Mouse (Mus musculus) left cerebral cortex, postnatal 4 days (tissue): ENCODE results near the gene Fbn1. TPM values are rescaled to one million over a fixed set of nuclear protein-coding genes. Genes with fewer than 3 reads are reported as not detected.

Experiments used
- DNase-seq: peaks from one replicate; pipeline ENCODE4 v3.0.0-alpha.2; 2022
- intact Hi-C: fragments of 180-260 bp; cut with DNase I; formaldehyde crosslinking; loops from one replicate; pipeline ENCODE4 v1.15.1; 2025
- total RNA-seq, 2 experiments: library from RNA; stranded (reverse); gene quantifications; 2 replicates each; pipeline ENCODE4 v1.2.3; 2021

Fbn1 gene
- total RNA-seq, 2 experiments from 2014 or later = 17.4 to 18.3 TPM

DNA sequence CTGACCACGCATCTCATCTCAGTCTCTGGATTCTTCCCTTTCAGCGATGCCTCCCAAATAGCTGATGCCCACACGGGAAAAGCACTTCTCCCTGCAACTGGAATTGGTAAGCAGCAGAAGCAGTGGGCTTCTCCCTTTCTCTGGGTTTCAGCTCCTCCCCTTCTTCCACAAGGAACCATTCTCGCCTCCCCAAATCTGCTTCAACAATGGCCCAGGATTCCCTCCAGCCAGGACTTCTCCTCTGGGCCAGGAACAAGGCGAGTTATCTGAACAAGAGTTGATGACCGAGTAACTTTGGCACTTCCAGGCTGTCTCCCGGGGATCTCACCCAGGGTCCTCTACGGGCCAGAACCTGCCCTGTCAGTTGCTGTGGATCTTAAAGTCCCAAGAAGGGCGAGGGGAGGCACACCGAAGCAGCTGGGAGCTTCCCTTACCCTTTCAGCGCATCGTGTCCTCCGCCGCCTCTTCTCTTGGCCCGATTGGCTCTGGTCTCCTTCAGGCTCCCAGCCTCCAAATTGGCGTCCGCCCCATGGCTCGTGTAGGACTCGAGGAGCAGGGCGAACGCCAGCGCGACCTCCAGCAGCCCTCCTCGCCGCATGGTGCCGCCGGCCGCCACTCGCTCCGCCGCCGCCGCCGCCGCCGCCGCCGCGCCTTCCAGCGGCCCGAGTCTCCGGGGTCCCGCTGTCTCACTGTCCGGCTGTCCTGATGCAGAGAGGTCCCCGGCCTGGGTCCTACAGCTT, 2.6 kb downstream of the Fbn1 start, which contains the start of gene Gm9913:
Gene Gm9913 (plus strand): TSS at position 84 of the 740 bp plus-strand sequence.
- intact Hi-C loops = loop anchor here (10.0 kb wide), 1 partner anchor 90 kb away; no protein-coding TSS in a partner anchor
- peak; percentile 64 for DNase-seq

DNA sequence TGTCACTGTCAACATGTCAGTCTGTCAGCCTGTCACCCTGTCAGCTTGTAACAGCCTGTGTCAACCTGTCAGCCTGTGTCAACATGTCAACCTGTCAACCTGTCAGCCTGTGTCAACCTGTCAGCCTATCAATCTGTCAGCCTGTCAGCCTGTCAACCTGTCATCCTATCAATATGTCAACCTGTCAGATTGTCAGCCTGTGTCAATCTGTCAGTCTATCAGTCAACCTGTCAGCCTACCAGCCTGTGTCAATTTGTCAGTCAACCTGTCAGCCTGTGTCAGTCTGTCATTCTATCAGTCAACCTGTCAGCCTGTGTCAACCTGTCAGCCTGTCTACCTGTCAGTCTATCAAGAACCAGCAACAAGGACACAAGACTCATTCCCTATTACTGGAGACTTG, 6.3 kb downstream of the Fbn1 start:
- DNase-seq = no peak
- intact Hi-C loops = loop anchor here (10.0 kb wide), 1 partner anchor 93 kb away; no protein-coding TSS in a partner anchor

DNA sequence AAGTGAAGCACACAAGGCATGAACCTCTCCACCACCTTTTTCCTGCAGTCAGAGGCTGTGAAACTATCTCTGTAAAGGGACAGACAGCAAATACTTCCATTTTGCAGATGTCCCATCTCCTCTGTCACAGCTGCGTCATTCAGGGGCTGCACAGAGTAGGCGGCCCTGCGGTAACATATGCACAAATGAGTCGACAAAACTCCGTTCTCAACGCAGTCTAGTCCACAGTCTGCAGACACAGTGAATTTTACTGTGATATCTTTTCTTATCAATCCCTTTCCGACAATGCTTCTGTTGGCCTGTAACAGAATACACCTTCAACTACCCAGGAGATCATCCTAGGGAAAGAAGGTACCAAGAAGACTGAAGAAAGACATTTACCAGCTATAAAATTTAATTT, 9.6 kb downstream of the Fbn1 start:
- intact Hi-C loops = no loop called here
- DNase-seq = no peak

DNA sequence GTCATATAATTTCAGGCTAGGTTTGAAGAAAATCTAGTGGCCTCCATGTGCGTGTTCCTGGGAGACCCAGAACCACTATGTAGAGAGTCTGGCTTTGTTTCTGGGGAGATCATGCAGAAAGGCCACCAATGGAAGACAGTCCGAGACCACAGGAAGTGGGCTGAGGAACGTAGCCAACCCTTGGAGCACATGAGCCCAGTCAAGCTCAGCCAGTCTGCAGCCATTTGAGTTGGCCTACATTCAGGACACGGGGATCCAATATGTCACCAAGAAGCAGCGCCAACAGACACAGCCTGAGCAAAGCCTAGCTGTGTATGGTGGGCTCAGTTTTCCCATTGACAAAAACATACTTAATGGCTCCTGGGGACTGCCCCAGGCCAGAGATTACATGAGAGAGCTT, 11.1 kb downstream of the Fbn1 start:
- intact Hi-C loops = no loop called here
- peak; percentile 71 for DNase-seq

DNA sequence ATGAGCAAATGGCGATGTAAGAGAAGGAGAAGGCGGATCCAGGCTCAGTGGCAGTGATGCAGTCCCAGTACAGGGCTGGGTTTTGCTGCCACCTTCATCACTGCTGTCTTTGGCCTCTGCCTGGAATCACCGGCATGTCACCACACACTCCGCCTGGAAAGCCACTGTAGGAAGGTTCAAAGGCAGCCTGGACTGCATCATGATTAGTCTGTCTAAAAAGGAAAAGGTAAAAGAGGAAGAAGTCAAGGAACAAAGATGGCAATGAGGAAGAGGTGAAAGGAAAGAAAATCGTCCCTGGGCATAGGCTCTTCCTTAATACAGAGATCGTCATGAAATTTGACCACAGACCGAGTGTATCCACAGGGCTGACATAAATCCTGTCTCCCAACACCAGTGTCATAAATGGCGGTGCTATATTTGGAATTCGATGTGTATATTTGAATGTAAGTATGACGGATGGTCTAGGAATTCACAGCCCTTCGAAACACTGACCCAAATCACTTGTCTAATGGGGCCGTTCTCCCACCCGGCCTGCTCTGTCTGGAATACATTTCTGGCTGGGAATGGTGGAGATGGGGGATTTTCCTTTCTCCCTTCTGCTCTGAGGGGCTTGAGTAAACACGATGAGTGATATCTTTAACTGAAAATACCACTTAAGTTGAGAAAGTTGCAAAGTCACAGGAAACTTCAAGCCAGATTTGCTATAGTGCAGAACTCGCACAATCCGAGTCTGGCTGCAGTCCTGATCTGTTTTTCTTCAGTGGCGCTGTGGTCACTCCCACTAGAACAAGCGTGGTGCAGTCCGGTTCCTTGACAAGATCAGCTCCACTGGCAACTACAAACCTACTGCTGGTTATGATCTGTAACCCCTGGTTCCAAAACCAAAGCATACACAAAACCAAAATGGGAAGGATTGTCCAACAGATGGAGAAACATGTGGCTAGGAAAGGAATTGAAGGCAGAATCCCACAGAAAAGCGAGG, 12.7 kb downstream of the Fbn1 start:
- intact Hi-C loops = no loop called here

DNA sequence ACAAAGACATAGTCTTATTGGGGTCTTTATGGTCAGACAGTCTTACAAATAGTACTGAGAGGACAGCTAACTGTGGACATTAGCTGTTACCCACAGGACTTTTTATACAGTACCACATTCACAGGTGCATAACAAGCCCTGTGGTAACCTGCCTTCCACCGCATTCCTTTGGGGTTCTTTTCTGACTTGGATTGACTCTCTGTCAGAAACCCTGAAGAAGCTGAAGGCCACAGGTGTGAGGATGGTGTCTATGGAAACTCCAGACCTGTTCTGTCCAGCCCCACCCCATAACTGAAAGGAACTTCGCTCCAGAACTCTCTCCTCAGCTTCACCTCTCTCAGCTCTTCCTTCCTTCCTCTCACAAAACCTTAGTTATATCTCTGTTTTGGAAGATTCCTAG, 13.5 kb downstream of the Fbn1 start:
- intact Hi-C loops = no loop called here
- no peak for DNase-seq

More for the DNA sequence above, 12.7 kb downstream of the Fbn1 start:
- DNase-seq = no peak

DNA sequence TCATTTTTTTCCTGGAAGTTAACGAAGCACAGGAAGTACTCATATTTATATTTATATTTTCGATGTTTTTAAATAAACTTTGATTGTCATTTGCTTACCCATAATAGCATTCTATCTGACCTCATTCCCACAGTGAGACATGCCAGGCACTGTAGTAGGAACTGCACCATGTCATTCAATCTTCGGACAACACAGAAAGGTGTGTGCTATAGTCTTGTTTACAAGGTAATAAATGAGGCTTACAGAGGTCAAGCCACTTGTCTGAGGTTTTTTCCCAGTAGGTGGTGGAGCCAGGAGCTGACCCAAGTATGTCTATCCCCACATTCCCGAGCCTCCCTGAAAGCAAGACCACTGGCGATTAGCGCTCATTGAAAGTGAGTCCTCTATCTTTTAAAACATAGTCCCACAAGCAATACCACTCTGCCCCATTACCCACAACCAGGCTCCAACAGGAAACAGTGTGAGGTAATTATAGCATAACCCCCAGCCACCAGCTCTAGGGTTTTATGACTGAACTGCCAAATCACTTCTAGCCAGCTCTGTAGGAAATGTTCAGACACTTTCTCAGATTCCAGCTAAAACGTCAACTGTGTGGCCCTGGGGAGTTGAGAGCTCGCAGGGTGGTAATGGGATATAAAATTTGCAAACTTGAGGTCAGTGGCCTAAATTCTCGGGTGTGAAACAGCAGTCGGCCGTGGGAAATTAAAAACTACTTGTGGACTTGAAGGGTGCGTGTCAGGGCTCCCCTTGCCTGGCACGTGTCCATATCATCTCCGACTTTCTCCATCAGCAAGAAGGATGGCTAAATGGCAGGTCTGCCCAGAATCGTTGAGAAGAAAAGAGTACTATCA, 15.5 kb downstream of the Fbn1 start:
- DNase-seq = no peak
- intact Hi-C loops = no loop called here

DNA sequence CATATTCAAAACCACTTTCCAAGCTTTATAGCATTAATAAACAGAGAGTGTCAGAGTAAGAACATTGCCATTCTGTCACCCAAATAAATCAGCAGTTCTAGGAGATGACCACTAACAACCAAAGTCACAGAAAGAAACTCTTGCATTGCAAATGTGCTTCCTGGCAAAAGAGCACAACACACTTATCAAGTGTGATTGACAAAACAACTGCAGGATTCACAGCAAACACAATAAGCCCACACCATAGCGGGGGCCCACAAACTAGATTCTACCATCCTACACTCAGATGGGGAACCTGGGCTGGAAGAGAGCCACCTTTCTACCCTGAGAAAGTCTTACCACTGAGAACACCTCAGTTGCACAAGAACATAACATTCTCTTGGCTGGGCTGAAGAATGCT, 17.8 kb downstream of the Fbn1 start:
- no peak for DNase-seq
- intact Hi-C loops = no loop called here

DNA sequence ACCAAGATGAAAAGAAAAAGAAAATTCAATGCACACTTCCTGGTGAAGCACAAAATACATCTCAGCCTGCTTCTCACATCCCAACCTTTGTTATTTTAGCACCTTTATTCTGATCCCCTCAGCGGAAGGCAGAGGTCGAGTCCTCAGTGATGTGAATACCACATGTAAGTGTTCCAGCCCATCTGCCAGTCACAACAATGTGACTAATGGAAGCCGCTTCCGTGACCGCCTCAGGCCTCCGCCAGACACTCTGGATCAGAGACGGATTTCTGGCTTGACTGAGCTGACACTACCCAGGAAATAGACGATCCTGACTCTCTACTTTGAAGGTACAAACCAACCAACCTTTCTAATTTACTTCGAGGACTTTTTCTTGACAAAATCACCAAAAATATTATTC, 22.9 kb downstream of the Fbn1 start:
- DNase-seq = no peak
- intact Hi-C loops = no loop called here

DNA sequence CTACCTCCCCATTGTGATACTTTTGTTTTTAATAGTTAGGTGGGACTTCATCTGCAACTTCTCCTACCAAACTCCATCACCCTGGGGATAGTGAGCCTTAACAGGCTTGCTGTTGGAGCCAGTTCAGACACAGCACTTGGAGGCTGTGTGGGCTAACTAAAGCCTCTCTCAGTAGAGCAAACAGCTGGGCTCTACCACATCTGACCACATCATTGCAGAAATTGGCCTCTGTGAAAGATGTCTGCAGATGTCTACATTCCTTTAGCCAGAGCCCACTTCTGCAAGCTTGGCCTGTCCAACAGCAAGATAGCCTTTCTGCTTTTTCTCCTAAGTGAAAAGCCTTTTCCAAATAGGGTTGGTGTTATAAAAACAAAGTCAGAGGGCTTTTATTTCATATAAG, 23.6 kb downstream of the Fbn1 start:
- no peak for DNase-seq
- intact Hi-C loops = no loop called here

DNA sequence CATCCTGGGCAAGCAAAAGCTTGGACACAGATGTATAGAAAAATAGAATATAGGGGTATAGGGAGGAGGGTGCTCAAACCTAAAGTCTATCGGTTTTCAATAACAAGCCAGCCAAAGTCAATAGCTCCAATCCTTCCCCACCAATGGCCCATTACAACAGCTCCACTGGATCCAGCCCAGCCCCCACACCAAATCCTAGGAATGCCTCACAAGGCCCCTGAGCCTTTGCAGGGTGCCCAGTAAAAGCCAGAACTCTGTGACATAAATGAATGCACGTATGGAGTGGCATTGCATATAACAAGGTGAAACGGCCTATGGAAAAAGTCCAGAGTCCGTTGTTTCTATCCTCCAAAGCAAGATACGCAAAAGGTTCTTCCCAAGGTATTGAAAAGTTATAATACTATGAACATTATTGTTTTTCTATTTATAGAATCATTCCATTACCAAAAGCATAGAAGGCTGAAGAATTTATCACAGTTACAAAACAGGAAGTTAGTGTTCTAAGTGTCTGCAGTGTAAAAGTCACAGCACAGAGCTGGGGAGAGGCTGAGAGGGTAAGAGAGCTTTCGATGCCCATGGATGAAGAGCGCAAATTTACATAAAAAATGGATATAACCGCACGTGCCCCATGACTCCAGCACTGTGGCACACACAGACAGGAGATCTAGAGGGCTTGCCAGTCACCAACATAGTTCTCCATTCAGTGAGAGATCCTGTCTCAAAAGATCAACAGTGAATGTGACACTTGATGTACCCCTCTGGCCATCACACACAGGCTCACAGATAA, 26.1 kb downstream of the Fbn1 start:
- no peak for DNase-seq
- intact Hi-C loops = no loop called here

DNA sequence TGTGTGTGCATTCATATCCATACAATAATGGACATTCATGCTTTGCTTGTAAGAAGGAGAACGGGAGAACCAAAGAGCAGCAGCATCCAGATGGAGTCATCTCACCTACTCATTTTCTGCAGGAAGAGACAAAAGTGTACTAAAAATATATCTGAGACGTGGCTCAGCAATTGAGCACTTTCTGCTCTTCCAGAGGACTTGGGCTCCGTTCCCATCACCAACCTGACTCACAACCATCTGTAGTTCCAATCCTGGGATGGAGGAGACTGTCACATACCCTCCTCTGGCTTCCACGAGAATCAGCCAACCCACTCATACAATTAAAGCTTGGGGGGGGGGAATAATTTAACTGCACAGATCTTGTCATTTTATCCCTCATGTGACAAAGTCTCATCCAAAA, 26.7 kb downstream of the Fbn1 start:
- no peak for DNase-seq

DNA sequence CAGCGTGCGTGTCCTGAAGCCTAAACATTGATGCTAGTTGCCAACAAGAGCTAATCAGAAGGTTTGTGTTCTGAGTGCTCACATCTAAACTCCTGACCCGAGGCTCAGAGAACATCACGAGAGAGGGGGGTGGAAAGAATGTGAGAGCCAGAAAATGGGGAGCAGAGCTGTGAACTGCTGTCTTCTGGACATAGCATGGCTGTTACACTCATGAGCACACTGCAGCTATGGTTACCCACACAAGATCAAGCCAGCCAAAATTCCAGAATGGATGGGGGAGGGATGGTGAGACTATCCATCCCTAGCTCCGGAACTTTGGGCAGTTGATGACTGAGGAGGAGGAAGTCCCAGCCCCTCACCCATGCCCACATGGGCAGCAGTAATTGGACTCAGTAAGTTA, 27.7 kb downstream of the Fbn1 start:
- DNase-seq = no peak
- intact Hi-C loops = no loop called here

More for the DNA sequence above, 26.7 kb downstream of the Fbn1 start:
- intact Hi-C loops = no loop called here

DNA sequence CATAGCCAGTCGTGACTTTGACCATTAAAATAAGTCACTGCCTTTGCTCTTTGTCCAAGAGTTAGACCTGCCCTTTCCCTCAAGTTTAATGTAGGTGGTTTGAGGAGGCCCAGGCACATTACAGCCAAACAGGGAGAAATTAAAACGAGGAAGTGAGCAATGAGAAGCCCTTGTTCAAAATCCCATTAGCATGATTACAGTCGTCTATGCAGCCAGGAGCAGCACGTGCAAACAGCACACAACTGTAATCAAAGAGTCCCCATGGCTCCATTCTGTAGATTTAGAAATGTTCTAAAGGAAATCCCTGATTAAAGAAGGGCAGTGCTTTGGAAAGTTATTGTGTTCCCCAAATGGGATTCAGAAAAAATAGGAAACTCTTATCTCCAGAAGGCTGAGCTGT, 29.1 kb downstream of the Fbn1 start:
- intact Hi-C loops = no loop called here
- no peak for DNase-seq

DNA sequence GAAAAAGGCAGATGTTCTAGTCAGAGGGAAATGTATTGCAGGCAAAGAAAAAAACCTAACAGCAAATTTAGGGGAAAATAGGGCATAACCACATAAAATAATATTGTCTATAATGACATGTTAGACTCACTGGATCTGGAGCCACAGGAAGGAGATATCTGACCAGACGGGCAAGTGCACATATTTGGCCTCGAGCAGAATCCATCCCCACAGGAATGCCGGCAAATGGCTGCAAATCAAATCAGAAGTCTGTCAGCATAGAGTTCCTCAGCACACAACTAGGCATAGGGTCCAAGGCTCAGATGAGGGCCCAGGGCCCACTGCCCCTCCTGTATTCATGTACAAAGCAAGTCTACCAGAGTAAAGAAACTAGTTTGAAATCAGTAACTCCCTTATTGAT, 30.4 kb downstream of the Fbn1 start:
- intact Hi-C loops = no loop called here

DNA sequence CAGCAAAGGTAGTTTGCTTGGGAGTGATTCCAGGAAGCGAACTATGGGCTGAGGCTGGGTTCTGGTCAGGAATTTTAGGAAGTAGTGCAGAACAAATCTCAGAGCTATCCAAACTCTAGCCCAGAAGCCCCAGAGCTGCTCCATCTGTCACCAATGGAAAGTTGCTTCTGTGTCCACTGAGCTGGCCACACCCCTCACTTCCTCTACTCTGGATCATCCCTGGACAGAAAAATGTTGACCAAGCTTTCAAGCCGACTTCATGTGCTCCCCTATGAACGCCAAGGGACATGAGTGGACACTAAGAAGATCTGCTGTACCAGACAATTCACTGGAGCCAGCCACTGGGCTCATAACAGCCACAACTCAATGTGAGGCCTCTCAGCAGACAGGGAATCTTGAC, 31.6 kb downstream of the Fbn1 start:
- no peak for DNase-seq
- intact Hi-C loops = no loop called here

More for the DNA sequence above, 30.4 kb downstream of the Fbn1 start:
- DNase-seq = no peak

DNA sequence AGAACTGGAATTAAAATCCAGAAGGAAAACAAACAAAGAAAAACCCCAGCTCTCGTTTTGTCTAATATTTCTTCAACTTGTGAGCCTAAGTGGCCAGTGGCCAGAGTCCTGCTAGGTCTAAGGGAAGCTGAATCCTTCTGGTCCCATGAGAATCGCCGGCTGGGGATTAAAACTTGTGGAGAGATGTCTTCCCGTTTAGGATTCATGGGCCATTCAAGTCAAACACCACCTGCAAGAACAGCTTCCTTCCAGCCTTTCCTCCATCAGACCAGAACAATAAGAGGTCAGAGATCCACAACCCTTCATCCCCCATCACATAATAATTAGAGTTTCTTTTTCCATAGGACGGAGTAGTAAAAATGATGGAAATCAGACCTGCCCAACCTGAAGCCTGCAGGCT, 33.1 kb downstream of the Fbn1 start:
- DNase-seq = no peak
- intact Hi-C loops = no loop called here

DNA sequence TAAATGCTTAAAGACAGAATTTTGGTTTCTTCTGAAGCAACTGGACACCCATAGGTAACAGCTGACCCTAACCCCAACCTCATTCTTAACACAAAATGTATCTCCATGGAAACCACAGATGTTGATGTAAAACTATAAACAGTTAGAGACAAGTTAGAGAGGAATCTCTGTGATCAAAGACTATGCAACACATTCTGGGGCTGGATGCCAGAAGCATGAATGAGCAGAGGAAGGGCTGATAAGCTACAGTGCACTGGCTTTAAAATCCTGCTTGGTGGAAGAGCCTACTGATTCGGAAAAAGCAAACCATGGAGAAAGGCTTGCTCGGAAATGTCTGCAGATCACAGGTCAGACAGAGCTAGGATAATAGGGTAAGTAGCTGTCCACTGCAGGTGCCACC, 34.6 kb downstream of the Fbn1 start:
- no peak for DNase-seq
- intact Hi-C loops = no loop called here

DNA sequence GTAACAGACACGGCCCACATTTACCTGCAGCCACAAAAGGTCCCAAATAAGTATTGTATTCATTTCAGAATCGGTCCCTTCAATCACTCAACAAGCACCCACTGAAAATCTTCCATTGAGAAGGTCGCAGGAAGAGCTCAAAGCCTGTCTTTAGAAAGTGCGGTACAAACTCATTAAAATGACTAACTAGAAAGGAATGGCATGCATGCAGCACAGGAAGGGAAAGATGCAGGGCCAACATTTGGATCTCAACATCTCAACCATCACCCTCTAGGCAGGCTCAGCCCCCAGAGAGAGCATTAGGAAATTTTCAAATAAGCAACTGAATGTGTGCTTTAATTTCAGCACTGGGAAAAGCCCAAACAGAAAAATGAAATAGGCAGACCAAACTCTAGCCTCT, 36.1 kb downstream of the Fbn1 start:
- intact Hi-C loops = no loop called here
- DNase-seq = no peak
